Mouse (Mus musculus) small intestine, adult 10 weeks (tissue): ENCODE measurements around the gene Defb9. TPM values are rescaled to one million over a fixed set of nuclear protein-coding genes. Genes with fewer than 3 reads are reported as not detected.

Source experiments
- polyA plus RNA-seq: library from polyadenylated mRNA; stranded (reverse); fragments of 350-450 nt; fragmentation: Illumina TruSeq; extraction: RNeasy Lipid Tissue Mini Kit (QIAGEN cat#74804); gene quantifications from one replicate; pipeline ENCODE4 v1.2.3, GENCODE M21; 2014; ENCODE audit warnings: low replicate concordance

Defb9 gene
- not detected for polyA plus RNA-seq

GRCm38 (mm10) chr8:21885321-21885720, at the start of gene Defb9:
Gene Defb9 (minus strand): TSS chr8:21885421.

DNA sequence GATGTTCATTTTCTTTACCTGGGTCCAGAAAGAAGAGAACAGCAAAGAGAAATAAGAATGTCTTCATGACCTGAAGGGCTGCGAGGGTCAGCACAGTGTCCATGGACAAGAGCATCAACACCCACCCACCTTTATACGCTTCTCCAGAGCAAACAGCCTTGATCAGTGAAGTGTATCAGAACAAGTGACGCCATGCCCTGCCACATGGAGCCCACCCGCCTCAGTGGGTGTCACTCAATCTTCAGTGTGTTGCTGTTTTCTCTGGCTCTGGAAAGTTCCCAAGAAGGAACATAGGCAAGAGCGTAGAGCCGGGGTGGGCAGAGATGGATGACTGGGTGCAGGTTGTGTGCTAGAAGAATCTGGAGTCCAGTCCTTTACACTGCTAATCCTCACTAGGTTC, 47.4 kb upstream of the Defb9 start, which contains the start of gene Defb15:
Gene Defb15 (minus strand): TSS at position 101 of the 400 bp plus-strand sequence.

DNA sequence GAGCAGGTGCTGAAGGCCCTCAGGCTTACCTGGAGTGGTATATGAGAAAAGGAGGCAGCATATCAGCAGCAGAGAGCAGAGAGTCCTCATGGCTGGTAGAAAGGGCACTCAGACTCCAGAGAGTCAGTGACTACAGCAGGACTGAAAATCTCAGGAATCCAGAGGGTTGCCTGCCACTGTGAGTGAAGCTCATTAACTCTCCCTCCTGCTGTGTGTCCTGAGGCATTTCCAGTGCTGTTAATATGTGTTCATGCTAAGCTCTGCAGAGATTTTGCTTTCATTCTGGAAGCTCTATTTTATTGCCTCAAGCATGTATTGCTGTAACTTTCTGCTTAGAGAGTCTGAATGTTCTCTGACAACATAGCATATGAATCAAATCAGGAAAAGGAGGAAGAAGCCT, 21.1 kb upstream of the Defb9 start, which contains the start of gene Defb11:
Gene Defb11 (minus strand): TSS at position 123 of the 400 bp plus-strand sequence.

DNA sequence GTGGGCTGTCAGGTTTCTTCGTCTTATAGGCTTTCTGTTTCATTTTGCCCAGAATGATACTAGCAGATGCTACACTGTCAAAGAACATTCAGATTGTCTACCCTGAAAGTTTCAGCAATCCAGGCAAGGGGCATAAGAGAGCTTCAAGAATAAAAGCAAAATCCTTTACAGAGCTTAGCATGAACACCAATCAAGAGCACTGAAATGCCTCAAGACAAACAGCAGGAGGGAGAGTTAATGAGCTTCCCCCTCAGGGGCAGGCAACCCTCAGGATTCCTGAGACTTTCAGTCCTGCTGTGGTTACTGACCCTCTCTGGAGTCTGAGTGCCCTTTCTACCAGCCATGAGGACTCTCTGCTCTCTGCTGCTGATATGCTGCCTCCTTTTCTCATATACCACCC, 26.6 kb downstream of the Defb9 start, which contains the start of gene Defb10:
Gene Defb10 (plus strand): TSS at position 316 of the 400 bp plus-strand sequence.

Other genes with a start within 250 kb of the Defb9 start
- 6,963 TPM for gene Defa17, start 229.6 kb downstream of the Defb9 start, polyA plus RNA-seq
- 146 TPM for gene Defa34, start 219.6 kb downstream of the Defb9 start, polyA plus RNA-seq
- gene AY761184, start 181.8 kb downstream of the Defb9 start, polyA plus RNA-seq: 296 TPM
- gene Defa24, start 150.9 kb downstream of the Defb9 start, polyA plus RNA-seq: 1,739 TPM
- gene Defb50, start 61.9 kb downstream of the Defb9 start, polyA plus RNA-seq: not detected
- not detected for gene Defb2, start 45.5 kb downstream of the Defb9 start, polyA plus RNA-seq
- not detected for gene Defb10, start 26.5 kb downstream of the Defb9 start, polyA plus RNA-seq
- not detected for gene Defb11, start 21.0 kb upstream of the Defb9 start, polyA plus RNA-seq
- not detected for gene Defb15, start 47.3 kb upstream of the Defb9 start, polyA plus RNA-seq
- gene Defb35, start 52.9 kb upstream of the Defb9 start, polyA plus RNA-seq: not detected
- not detected for gene Defb13, start 61.3 kb upstream of the Defb9 start, polyA plus RNA-seq
- gene Fam90a1a, start 73.3 kb upstream of the Defb9 start, polyA plus RNA-seq: not detected
- not detected for gene Ccdc70, start 84.4 kb upstream of the Defb9 start, polyA plus RNA-seq
- 1.8 TPM for gene Atp7b, start 174.9 kb upstream of the Defb9 start, polyA plus RNA-seq
- gene Alg11, start 175.3 kb upstream of the Defb9 start, polyA plus RNA-seq: 44.6 TPM
- 3.7 TPM for gene Nek5, start 239.6 kb upstream of the Defb9 start, polyA plus RNA-seq